Mouse (Mus musculus) bone marrow macrophage, adult 2 months (primary cell): ENCODE data around the gene Dnase1.

Experiments
- CTCF ChIP-seq: IDR thresholded peaks from 2 replicates; pipeline ENCODE4 v1.5.1; 2012; ENCODE audit warnings: low read depth, mild to moderate bottlenecking, low read length, moderate library complexity
- POLR2A ChIP-seq: IDR thresholded peaks from 2 replicates; pipeline ENCODE4 v1.6.1; 2012; ENCODE audit warnings: mild to moderate bottlenecking, low read depth, low read length, borderline replicate concordance

GRCm38 (mm10) chr16:4040206-4040605, 3.5 kb downstream of the Dnase1 start:
- TF ChIP-seq CTCF, result no peak
- no peak for TF ChIP-seq POLR2A
